Mouse (Mus musculus) CH12.LX (cell line): ENCODE results near the gene Odf2l. TPM values are rescaled to one million over a fixed set of nuclear protein-coding genes. Genes with fewer than 3 reads are reported as not detected.

Experiments used
- DNase-seq: peaks from one replicate; pipeline ENCODE4 v3.0.0-alpha.2; 2013; ENCODE audit errors: extremely low read depth
- H3K27ac ChIP-seq: 2 replicates; pipeline ENCODE4 v1.5.1; 2012; ENCODE audit warnings: low read depth, mild to moderate bottlenecking, control low read depth, moderate library complexity; ENCODE audit not compliant: insufficient read depth
- H3K27me3 ChIP-seq: replicated peaks from 2 replicates; pipeline ENCODE3; 2012; ENCODE audit warnings: inconsistent platforms
- H3K36me3 ChIP-seq, 2 experiments: replicated peaks in 1 of 2; 2 replicates each; pipeline versions ENCODE3 to v1.6.1; 2012; ENCODE audit warnings: inconsistent platforms in 1 of 2, low read length in 1 of 2, mild to moderate bottlenecking in 1 of 2, mixed read lengths in 1 of 2, moderate library complexity in 1 of 2; ENCODE audit not compliant: control insufficient read depth in 1 of 2, insufficient read depth in 1 of 2
- H3K4me1 ChIP-seq, 2 experiments: 2 replicates each; pipeline ENCODE4 v1.6.1; 2012; ENCODE audit warnings: inconsistent platforms in 1 of 2, moderate library complexity in 1 of 2; ENCODE audit not compliant: insufficient read depth in 2 of 2, control insufficient read depth in 1 of 2
- H3K4me2 ChIP-seq: 2 replicates; pipeline ENCODE4 v1.6.1; 2012; ENCODE audit warnings: low read depth, mild to moderate bottlenecking, control low read depth; ENCODE audit not compliant: poor library complexity, insufficient read depth, severe bottlenecking
- H3K4me3 ChIP-seq, 3 experiments: fragments of 150-350 bp in 1 of 3; sonication (generic) in 1 of 3; replicated peaks in 1 of 3; 2 replicates each; pipeline versions ENCODE3 to v1.5.1; 2011 to 2012; ENCODE audit warnings: low read depth in 2 of 3, low read length in 2 of 3, mild to moderate bottlenecking in 2 of 3, moderate library complexity in 2 of 3, control low read depth in 1 of 3, improper control_type of control experiment in 1 of 3, inconsistent platforms in 1 of 3, mixed read lengths in 1 of 3; ENCODE audit not compliant: poor library complexity in 1 of 3
- H3K79me2 ChIP-seq: replicated peaks from 2 replicates; pipeline ENCODE4 v1.6.1; 2012; ENCODE audit warnings: mild to moderate bottlenecking, moderate library complexity; ENCODE audit not compliant: control insufficient read depth, poor library complexity, insufficient read depth, severe bottlenecking; ENCODE audit errors: extremely low read depth
- H3K9ac ChIP-seq: 2 replicates; pipeline ENCODE4 v1.6.1; 2012; ENCODE audit warnings: low read depth, mild to moderate bottlenecking, control low read depth, moderate library complexity; ENCODE audit not compliant: insufficient read depth
- H3K9me3 ChIP-seq: replicated peaks from 2 replicates; pipeline ENCODE3; 2012; ENCODE audit warnings: low read length, inconsistent platforms, mixed read lengths
- BHLHE40 ChIP-seq: IDR thresholded peaks from 2 replicates; pipeline ENCODE4 v1.6.1; 2011; ENCODE audit warnings: mild to moderate bottlenecking, low read depth, low read length, improper control_type of control experiment
- CHD1 ChIP-seq: IDR thresholded peaks from 2 replicates; pipeline ENCODE4 v1.6.1; 2012; ENCODE audit warnings: low read depth, low read length, improper control_type of control experiment, inconsistent platforms
- CHD2 ChIP-seq: IDR thresholded peaks from 2 replicates; pipeline ENCODE4 v1.6.1; 2011; ENCODE audit warnings: low read length, improper control_type of control experiment
- CTCF ChIP-seq, 2 experiments: IDR thresholded peaks in 1 of 2; conservative IDR thresholded peaks in 1 of 2; 2 replicates each; pipeline ENCODE4 v1.5.1; 2011 to 2012; ENCODE audit warnings: low read depth in 2 of 2, low read length in 2 of 2, improper control_type of control experiment in 1 of 2, inconsistent platforms in 1 of 2, mild to moderate bottlenecking in 1 of 2, moderate library complexity in 1 of 2
- ELF1 ChIP-seq: IDR thresholded peaks from 2 replicates; pipeline ENCODE4 v1.6.1; 2014; ENCODE audit warnings: low read depth, mild to moderate bottlenecking, inconsistent platforms, low read length, improper control_type of control experiment
- EP300 ChIP-seq: IDR thresholded peaks from 2 replicates; pipeline ENCODE4 v1.6.1; 2011; ENCODE audit warnings: low read length, improper control_type of control experiment
- ETS1 ChIP-seq: conservative IDR thresholded peaks from 2 replicates; pipeline ENCODE4 v1.6.1; 2012; ENCODE audit warnings: low read depth, mild to moderate bottlenecking, inconsistent platforms, low read length, improper control_type of control experiment, moderate library complexity
- HCFC1 ChIP-seq: IDR thresholded peaks from 2 replicates; pipeline ENCODE4 v1.6.1; 2012; ENCODE audit warnings: low read depth, mild to moderate bottlenecking, inconsistent platforms, low read length, improper control_type of control experiment
- IRF4 ChIP-seq: IDR thresholded peaks from 2 replicates; pipeline ENCODE4 v1.6.1; 2014; ENCODE audit warnings: low read depth, mild to moderate bottlenecking, inconsistent platforms, low read length, improper control_type of control experiment
- JUN ChIP-seq: IDR thresholded peaks from 2 replicates; pipeline ENCODE4 v1.6.1; 2011; ENCODE audit warnings: low read depth, mild to moderate bottlenecking, low read length, improper control_type of control experiment, moderate library complexity; ENCODE audit not compliant: insufficient read depth
- JUND ChIP-seq: conservative IDR thresholded peaks from 2 replicates; pipeline ENCODE4 v1.6.1; 2011; ENCODE audit warnings: low read depth, low read length, improper control_type of control experiment
- KAT2A ChIP-seq: IDR thresholded peaks from 2 replicates; pipeline ENCODE4 v1.6.1; 2012; ENCODE audit warnings: low read length, improper control_type of control experiment, inconsistent platforms; ENCODE audit not compliant: insufficient replicate concordance
- MAX ChIP-seq: IDR thresholded peaks from 2 replicates; pipeline ENCODE4 v1.6.1; 2011; ENCODE audit warnings: low read length, improper control_type of control experiment
- MAZ ChIP-seq: IDR thresholded peaks from 2 replicates; pipeline ENCODE4 v1.6.1; 2012; ENCODE audit warnings: low read depth, mild to moderate bottlenecking, inconsistent platforms, low read length, improper control_type of control experiment, moderate library complexity
- MYC ChIP-seq: IDR thresholded peaks from 2 replicates; pipeline ENCODE4 v1.6.1; 2011; ENCODE audit warnings: low read depth, mild to moderate bottlenecking, improper control_type of control experiment, low read length
- PAX5 ChIP-seq: IDR thresholded peaks from 2 replicates; pipeline ENCODE4 v1.6.1; 2012; ENCODE audit warnings: low read length, inconsistent platforms, mixed read lengths
- POLR2A ChIP-seq: IDR thresholded peaks from 2 replicates; pipeline ENCODE4 v1.6.1; 2011; ENCODE audit warnings: low read depth, mild to moderate bottlenecking, improper control_type of control experiment, low read length
- TBP ChIP-seq: conservative IDR thresholded peaks from 2 replicates; pipeline ENCODE4 v1.6.1; 2011; ENCODE audit warnings: low read depth, low read length, improper control_type of control experiment
- TCF12 ChIP-seq: IDR thresholded peaks from 2 replicates; pipeline ENCODE4 v1.6.1; 2014; ENCODE audit warnings: low read depth, mild to moderate bottlenecking, inconsistent platforms, low read length, improper control_type of control experiment
- USF1 ChIP-seq: IDR thresholded peaks from 2 replicates; pipeline ENCODE4 v1.6.1; 2014; ENCODE audit warnings: low read depth, mild to moderate bottlenecking, inconsistent platforms, low read length, improper control_type of control experiment
- USF2 ChIP-seq: conservative IDR thresholded peaks from 2 replicates; pipeline ENCODE4 v1.6.1; 2011; ENCODE audit warnings: low read depth, low read length, improper control_type of control experiment
- ZC3H11A ChIP-seq: IDR thresholded peaks from 2 replicates; pipeline ENCODE4 v1.6.1; 2012; ENCODE audit warnings: low read depth, mild to moderate bottlenecking, inconsistent platforms, low read length, improper control_type of control experiment
- ZNF384 ChIP-seq: IDR thresholded peaks from 2 replicates; pipeline ENCODE4 v1.6.1; 2012; ENCODE audit warnings: low read depth, low read length, improper control_type of control experiment, inconsistent platforms
- dilution Hi-C: fragments of 300-500 bp; cut with MboI; formaldehyde crosslinking; loops from 2 replicates; pipeline ENCODE4 v1.14.3; 2020; ENCODE audit warnings: low sequenced_read_pairs; ENCODE audit not compliant: extremely low pct_unique_long_range_greater_than_20kb, extremely low pct_ligation_motif_present
- in situ Hi-C: fragments of 300-500 bp; cut with MboI; formaldehyde crosslinking; loops from 3 replicates; pipeline ENCODE4 v1.14.3; 2019; ENCODE audit warnings: low sequenced_read_pairs, low pct_ligation_motif_present, low pct_unique_long_range_greater_than_20kb, mixed read lengths
- polyA plus RNA-seq: library from polyadenylated mRNA; unstranded; fragments of >175 nt; gene quantifications from 2 replicates; pipeline ENCODE4 v1.2.1, GENCODE M21; 2012; ENCODE audit warnings: low read depth; ENCODE audit not compliant: insufficient read length
- total RNA-seq, 2 experiments: library from RNA; depleted of rRNA; stranded (reverse); fragments of 300-350 nt in 1 of 2; fragments of >200 nt in 1 of 2; gene quantifications; 2 replicates each; pipeline ENCODE4 v1.2.3; 2012 to 2014

Gene Odf2l
- total and polyA plus RNA-seq, 3 experiments = 26.1 to 51.1 (median 39.1) TPM

- dilution Hi-C loops = no loop called here
- H3K9ac ChIP-seq = no peak overlapping the region
- no peaks in the 10 kb centered on the region for H3K9me3 ChIP-seq
- peaks cover 9 to 13% of the 10 kb centered on the region in 2 experiments for H3K4me1 ChIP-seq
- no peak for TF ChIP-seq IRF4
- TF ChIP-seq USF2 = no peak
- no peak for TF ChIP-seq TCF12
- TF ChIP-seq CHD2 = no peak
- no peak for TF ChIP-seq MAX
- TF ChIP-seq EP300 = no peak
- no peak for TF ChIP-seq POLR2A
- TF ChIP-seq ZNF384 = no peak
- TF ChIP-seq, all 38 proteins: peak for 0
- in situ Hi-C loops = no loop called here
- H3K27me3 ChIP-seq = no peaks in the 10 kb centered on the region
- DNase-seq = no peak
- H3K4me3 ChIP-seq = no peak overlapping the region
- H3K4me2 ChIP-seq = no peak overlapping the region
- no peaks in the 10 kb centered on the region for H3K36me3 ChIP-seq
- H3K27ac ChIP-seq = no peak overlapping the region
- 0 out of 2 replicates have a peak, but pooled peaks cover 8% of the 10 kb centered on the region for H3K79me2 ChIP-seq
Measured at GRCm38 (mm10) chr3:145115169-145115568, 3.2 kb upstream of the Odf2l start.

DNA sequence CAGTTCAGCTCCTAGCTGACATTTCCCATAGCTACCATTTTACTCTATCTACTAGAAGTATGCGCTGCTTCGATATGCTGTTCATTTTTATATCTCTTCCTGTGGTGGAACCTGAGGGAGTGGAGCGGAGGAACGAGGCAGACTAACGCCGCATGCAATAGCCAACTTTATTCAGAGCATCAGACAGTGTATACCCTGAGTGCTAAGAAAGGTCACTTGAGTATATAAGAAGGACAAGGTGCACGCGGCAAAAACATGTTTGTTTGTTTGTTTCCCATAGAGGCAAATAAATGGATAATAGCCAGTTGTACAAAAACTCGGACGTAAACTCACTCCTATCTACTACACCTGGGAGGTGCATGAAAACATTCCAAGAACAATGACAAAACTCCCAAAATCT is 751 bp upstream of the Odf2l start:
- Histone ChIP-seq H3K9ac (peak overlapping the region; percentile 71), H3K4me2 (peak overlapping the region; percentile 77), H3K27me3 (no peaks in the 10 kb centered on the region), H3K9me3 (no peaks in the 10 kb centered on the region), H3K4me3 (peak overlapping the region in 2 of 3 experiments; percentile 69 to 70), H3K36me3 (peaks cover 0 to 4% of the 10 kb centered on the region in 2 experiments), H3K4me1 (peaks cover 9 to 28% of the 10 kb centered on the region in 2 experiments), H3K79me2 (0 out of 2 replicates have a peak, but pooled peaks cover 8% of the 10 kb centered on the region), H3K27ac (no peak overlapping the region)
- dilution Hi-C loops (no loop called here), in situ Hi-C loops (no loop called here)
- DNase-seq = no peak
- TF ChIP-seq HCFC1 = no peak
- TF ChIP-seq CHD2 = no peak
- TF ChIP-seq IRF4 = no peak
- TF ChIP-seq JUN = no peak
- TF ChIP-seq CHD1 = 0 out of 2 replicates have a peak, but pooled peaks have one; percentile 0

DNA sequence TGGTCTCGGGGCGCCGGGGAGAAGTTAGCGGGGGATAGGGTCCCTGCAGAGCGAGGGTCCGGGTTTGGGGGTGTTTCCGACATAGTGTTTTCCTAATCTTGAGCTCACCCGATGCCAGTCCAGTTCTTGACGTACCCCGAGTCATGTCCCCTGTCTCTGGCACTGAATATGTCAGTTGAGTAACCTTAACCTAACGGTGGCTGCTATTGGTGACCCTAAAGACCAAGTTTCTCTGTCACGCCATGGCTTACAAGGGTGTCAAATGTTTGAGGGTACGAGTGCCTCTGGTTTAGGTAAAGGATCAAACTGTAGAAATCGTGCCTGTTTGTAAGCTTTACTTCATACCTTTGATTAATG is 592 bp downstream of the Odf2l start:
- 0 out of 2 replicates have a peak, but pooled peaks cover 8% of the 10 kb centered on the region for H3K79me2 ChIP-seq
- dilution Hi-C loops (no loop called here), in situ Hi-C loops (no loop called here)
- peaks cover 9 to 28% of the 10 kb centered on the region in 2 experiments for H3K4me1 ChIP-seq
- H3K4me2 ChIP-seq = peak overlapping the region; percentile 76
- H3K27ac ChIP-seq = peak overlapping the region; percentile 91
- TF ChIP-seq POLR2A = no peak
- TF ChIP-seq BHLHE40 = no peak
- no peak for TF ChIP-seq USF2
- no peak for TF ChIP-seq TBP
- TF ChIP-seq ELF1 = no peak
- no peak for TF ChIP-seq ZC3H11A
- no peak for TF ChIP-seq MAZ
- no peak for TF ChIP-seq PAX5
- no peak for TF ChIP-seq MYC
- no peak for TF ChIP-seq KAT2A
- no peak for TF ChIP-seq EP300
- TF ChIP-seq ETS1 = no peak
- TF ChIP-seq CTCF (conservative IDR thresholded peaks at IDR 0.05 in 1 of 2, IDR thresholded peaks at IDR 0.05 in 1 of 2; ENCODE audit: low read depth in 2 of 2, low read length in 2 of 2) = no peak
- TF ChIP-seq USF1 = no peak
- TF ChIP-seq JUND = no peak
- no peak for TF ChIP-seq ZNF384
- TF ChIP-seq IRF4 = no peak
- TF ChIP-seq CHD1 = no peak
- H3K9ac ChIP-seq = peak overlapping the region; percentile 92
- peak overlapping the region; percentile 70 to 74 (median 72) for H3K4me3 ChIP-seq
- no peak for DNase-seq
- H3K9me3 ChIP-seq = no peaks in the 10 kb centered on the region
- H3K27me3 ChIP-seq = no peaks in the 10 kb centered on the region
- H3K36me3 ChIP-seq = peaks cover 0 to 7% of the 10 kb centered on the region in 2 experiments
